Mouse (Mus musculus): Measurements from ENCODE around the gene Fgf11.

Gene Fgf11

GRCm38 (mm10) chr11:69757303-69758089, 44.2 kb downstream of the Fgf11 start:
- DNase-seq (ENCODE audit: low spot score in 2 of 2) = no peak

DNA sequence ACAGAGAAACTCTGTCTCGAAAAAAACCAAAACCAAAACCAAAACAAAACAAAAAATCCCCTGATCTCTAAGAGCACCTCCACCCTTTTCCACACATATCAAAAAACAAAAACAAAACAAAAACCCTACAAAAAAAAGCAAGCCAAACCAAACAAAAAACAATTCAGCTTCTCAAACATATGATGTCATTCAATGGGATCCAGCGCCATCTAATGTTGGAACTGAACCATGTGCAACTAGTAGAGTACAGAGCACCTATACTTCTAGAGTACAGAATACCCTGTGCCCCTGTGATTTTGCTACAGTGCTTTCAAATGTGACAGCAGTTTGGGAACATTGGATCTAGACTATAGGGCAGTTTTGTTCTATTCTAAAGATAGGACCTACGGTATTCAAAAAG, 47.0 kb downstream of the Fgf11 start:
- DNase-seq (ENCODE audit: low spot score in 2 of 2) = no peak

DNA sequence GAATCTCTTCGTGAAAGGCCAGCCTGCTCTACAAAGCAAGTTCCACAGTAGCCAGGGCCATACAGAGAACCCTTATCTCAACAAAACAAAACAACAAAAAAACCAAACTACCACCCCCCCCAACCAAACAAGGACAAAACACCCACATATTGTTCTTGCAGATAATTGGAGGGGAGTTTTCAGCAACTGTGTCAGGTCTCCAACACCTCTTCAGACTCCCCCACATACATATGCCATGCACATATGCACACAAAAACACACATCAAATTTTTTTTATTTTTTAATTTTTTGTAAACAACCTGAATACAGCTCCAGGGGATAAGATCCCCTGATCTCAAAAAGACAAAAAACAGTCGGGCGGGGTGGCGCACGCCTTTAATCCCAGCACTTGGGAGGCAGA, 47.4 kb downstream of the Fgf11 start:
- no peak for DNase-seq (ENCODE audit: low spot score in 2 of 2)

GRCm38 (mm10) chr11:69752686-69753085, 49.0 kb downstream of the Fgf11 start:
- no peak for DNase-seq (ENCODE audit: low spot score in 2 of 2)

- DNase-seq (ENCODE audit: low spot score in 2 of 2) = no peak
These were observed 50.0 kb downstream of the Fgf11 start for GRCm38 (mm10) chr11:69751635-69752034.

Data from left cerebral cortex, adult 9 months (tissue).